ENCODE assay signal across 7 mouse cellular contexts in genomic region chr1:133661203-133661933, GRCm38 (mm10). TPM values are rescaled to one million over a fixed set of nuclear protein-coding genes. Genes with fewer than 3 reads are reported as not detected.
A peak's percentile ranks its signal among the peaks of the same experiment; 100 is the strongest.
DNase-seq lines count a peak whose midpoint lies in the region; ATAC-seq lines count a peak whose summit lies in the region.

TSS of gene Gm38394 (minus strand) at chr1:133661318.

- WGBS in intestine, embryonic 15.5 days = 3% methylated on average over 26 of the region's 26 CpGs
- 3% methylated on average over 26 of the region's 26 CpGs for WGBS in midbrain, embryonic 10.5 days

- peak within 1 kb of the TSS; percentile 70 for H3K4me3 ChIP-seq in intestine, embryonic 15.5 days (replicated peaks)
- H3K4me3 ChIP-seq in midbrain, embryonic 10.5 days = peak within 1 kb of the TSS; percentile 91

- H3K9me3 ChIP-seq in intestine, embryonic 15.5 days = no peaks in the 10 kb centered on the region
- H3K9me3 ChIP-seq in midbrain, embryonic 10.5 days (replicated peaks) = no peaks in the 10 kb centered on the region

- peak within 1 kb of the TSS; percentile 83 for H3K9ac ChIP-seq in intestine, embryonic 15.5 days

- peak within 1 kb of the TSS; percentile 66 for H3K4me2 ChIP-seq in intestine, embryonic 15.5 days (replicated peaks)

- ATAC-seq in intestine, embryonic 15.5 days = peak; percentile 98

- H3K27me3 ChIP-seq in intestine, embryonic 15.5 days (replicated peaks) = no peaks in the 10 kb centered on the region
- no peaks in the 10 kb centered on the region for H3K27me3 ChIP-seq in midbrain, embryonic 10.5 days (ENCODE audit: low read depth, poor library complexity, severe bottlenecking)

- peak; percentile 94 for DNase-seq in adrenal gland, adult 2 months
- DNase-seq in embryo, embryonic 11.5 days (ENCODE audit: low read depth, low spot score) = peak; percentile 90
- DNase-seq in gastrocnemius, postnatal 36 days = peak; percentile 86 to 89
- peak; percentile 95 to 96 for DNase-seq in left cerebral cortex, postnatal 25 days (ENCODE audit: low spot score in 2 of 2)
- DNase-seq in midbrain, embryonic 10.5 days (ENCODE audit: low spot score) = peak; percentile 94
- DNase-seq in right cerebral cortex, postnatal 4 days = peak; percentile 85

- H3K4me1 ChIP-seq in intestine, embryonic 15.5 days (replicated peaks) = peaks cover 24% of the 10 kb centered on the region
- H3K4me1 ChIP-seq in midbrain, embryonic 10.5 days = peaks cover 27% of the 10 kb centered on the region

- H3K27ac ChIP-seq in intestine, embryonic 15.5 days = peak within 1 kb of the TSS; percentile 89
- peak within 1 kb of the TSS; percentile 97 for H3K27ac ChIP-seq in midbrain, embryonic 10.5 days (replicated peaks)

- no peaks in the 10 kb centered on the region for H3K36me3 ChIP-seq in intestine, embryonic 15.5 days
- H3K36me3 ChIP-seq in midbrain, embryonic 10.5 days = peaks cover 36% of the 10 kb centered on the region

- intact Hi-C loops in gastrocnemius, postnatal 36 days (cut with DNase I) = no loop called here
- intact Hi-C loops in left cerebral cortex, postnatal 25 days (cut with DNase I) = loop anchor here (5.0 kb wide), 1 partner anchor 246 kb away; the partner anchor contains the start of gene Optc

RNA-seq across cellular contexts. Expression of gene Gm38394, which starts in this region (rescaled TPM):
- 10 to 100 TPM; 22.6 to 28.5 TPM for total RNA-seq in adrenal gland, adult 2 months (2021)
- 1.9 and 2.0 TPM in 2 replicates for polyA plus RNA-seq in adrenal gland, adult 2 months (2012; rRNA removed)
- total RNA-seq in gastrocnemius, postnatal 36 days (2021) = 10 to 100 TPM; 28.4 to 29.1 TPM
- polyA plus RNA-seq in intestine, embryonic 15.5 days (2015; fragmentation: Nextera tagmentation; extraction: Ambion mirVana) = 4.4 and 5.0 TPM in 2 replicates
- total RNA-seq in left cerebral cortex, postnatal 25 days (2021) = 10 to 100 TPM; 21.6 to 32.3 TPM
- 3.5 and 3.8 TPM in 2 replicates for polyA plus RNA-seq in midbrain, embryonic 10.5 days (2016; fragmentation: Nextera tagmentation; extraction: Ambion mirVana)

Comparison
In these comparisons a context has a peak if more than half of its experiments do, and no peak if none do; other contexts are left out.
1. Peak in every context shown above with its lines: DNase-seq, ATAC-seq, H3K4me3 ChIP-seq and H3K27ac ChIP-seq.